Mouse (Mus musculus) kidney, postnatal 36 days (tissue): ENCODE measurements around the gene Plekhf1.
A peak's percentile ranks its signal among the peaks of the same experiment; 100 is the strongest.

Experiments used
- DNase-seq, 2 experiments: peaks; one replicate each; pipeline ENCODE4 v3.0.0; 2021 to 2022; ENCODE audit warnings: mixed read lengths in 2 of 2

Gene Plekhf1

DNA sequence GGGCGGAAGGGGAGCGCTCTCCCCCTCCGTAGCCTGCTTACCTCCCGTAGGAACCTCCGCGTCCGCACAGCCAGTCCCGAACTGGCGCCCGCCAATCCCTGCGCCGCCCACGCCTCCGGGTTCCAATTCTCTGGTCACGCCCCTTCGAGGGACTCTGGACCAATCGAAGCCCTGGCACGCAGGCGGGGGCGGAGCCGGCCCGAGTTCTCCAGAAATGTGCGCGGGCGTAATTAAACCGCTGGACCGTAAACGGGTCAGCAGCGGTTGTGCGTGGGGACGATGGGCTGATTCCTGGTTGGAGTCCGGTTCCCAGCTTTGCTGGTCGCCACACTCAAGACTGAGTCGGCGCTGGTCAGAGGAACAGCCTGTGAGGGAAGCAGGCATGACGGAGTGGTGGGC is at the start of gene Plekhf1:
Plekhf1 (minus strand) TSS at position 117 of the 399 bp plus-strand sequence.
- peak; percentile 98 for DNase-seq

DNA sequence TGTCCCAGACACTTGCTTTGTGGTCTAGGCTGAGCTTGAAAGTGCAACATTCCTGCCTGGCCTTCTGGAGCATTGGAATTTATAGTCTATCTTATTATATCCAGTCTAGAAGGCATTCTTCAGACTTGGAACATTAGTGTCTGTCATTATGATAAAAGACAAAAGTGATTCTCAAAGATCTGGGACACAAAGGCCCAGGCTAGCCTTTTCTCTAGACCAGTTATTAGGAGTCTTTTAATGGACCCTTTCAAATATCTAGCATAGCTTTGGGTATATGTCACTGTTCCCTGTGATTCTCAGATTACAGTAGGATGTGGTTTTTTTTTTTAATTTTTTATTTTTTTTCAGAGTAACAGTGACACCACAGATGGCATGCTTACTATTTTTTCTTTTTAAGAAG is 44.7 kb upstream of the Plekhf1 start:
- DNase-seq, result no peak

- no peak for DNase-seq
Measured at GRCm38 (mm10) chr7:38271859-38272258, 44.0 kb upstream of the Plekhf1 start.

DNA sequence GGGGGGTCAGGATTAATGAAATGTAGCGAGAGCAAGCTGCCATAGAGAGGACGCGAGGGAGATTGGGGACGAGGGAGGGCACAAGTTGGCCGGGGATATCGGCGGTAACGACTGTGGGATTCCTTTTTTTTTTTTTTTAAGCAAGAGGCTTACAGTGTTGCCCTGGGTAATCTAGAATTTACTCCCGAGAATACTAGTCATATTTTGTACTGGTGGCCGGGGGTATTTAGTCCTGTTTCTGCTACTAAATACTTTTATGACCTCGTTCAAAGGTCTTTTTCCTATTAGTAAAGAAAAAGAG is 43.6 kb upstream of the Plekhf1 start:
- no peak for DNase-seq

- DNase-seq, result peak; percentile 91 to 95
Measured at GRCm38 (mm10) chr7:38270703-38271510, 43.1 kb upstream of the Plekhf1 start, which contains the start of gene Pop4. Gene Pop4, minus strand, starts transcription at chr7:38271423.

- peak; percentile 62 to 79 for DNase-seq
Measured at GRCm38 (mm10) chr7:38267006-38267680, 39.3 kb upstream of the Plekhf1 start.

DNA sequence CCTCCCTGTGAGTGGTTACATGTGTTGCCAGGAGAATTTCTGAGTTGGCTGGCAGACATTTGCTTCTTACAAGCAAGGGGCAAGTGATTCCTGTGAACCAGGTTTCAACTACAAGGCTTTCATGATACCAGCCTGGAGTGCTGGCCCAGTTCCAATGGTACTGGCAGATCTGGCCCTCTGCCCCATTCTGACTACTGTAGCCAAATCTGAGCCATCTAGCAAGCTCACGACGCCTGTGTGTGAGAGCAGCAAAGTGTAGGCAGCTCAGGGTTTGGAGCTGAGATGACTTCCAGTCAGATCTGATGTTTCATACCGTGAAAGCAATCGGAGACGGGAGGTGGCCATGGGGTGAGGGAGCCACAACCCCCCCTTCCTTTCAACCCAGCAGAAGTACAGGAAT is 34.6 kb upstream of the Plekhf1 start:
- DNase-seq, result peak; percentile 13 to 33

DNA sequence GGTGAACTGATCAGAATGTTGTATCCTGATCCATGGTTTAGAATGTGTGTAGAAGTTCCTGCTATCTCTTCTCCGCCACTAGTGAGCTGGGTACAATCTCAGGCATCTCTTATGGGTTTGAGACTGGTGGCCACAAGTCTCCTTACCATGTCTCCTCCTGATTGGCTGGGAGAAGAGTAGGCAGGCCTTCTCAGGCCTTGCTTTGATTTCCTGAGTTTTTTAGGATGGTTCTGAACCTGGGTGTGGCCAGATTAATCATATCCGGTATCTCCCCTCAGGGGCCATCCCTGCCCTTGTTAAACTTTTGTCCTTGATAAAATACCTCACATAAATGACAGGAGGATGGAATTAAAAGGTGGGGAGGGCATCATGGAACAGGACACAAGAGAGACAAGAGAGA is 31.8 kb upstream of the Plekhf1 start:
- no peak for DNase-seq

- no peak for DNase-seq
Measured at GRCm38 (mm10) chr7:38253441-38253840, 25.6 kb upstream of the Plekhf1 start.

DNA sequence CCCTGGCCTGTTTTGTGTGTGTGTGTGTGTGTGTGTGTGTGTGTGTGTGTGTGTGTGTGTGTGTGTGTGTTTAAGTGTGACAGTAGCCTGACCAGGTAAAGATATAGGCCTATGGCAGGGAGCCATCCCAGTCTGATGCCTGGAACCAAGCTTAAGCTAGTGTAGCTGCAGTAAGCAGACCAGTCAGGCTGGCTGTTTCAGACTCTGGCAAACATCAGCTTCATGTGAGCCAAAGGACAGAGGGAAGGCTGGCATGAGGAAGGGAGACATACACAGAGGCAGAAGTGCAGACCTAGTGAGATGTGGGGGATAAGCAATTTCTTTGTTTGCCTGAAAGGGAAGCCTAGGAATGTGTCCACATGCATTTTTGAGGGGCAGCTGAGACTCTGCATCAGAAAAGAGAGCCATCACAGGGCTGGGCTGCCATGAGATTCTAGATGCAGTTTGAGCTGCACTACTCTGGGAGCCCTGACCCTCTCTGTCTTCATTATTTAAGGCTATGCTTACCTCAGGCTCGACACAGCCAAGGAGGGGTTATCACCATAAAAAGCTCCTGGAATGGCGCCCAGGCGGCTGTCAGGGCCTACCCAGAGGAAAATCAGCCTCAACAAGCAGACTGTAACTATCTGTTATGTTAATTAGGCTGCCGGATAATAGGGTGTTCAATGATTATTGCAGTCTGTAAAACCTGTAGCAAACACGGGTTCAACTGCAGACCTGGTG is 23.8 kb upstream of the Plekhf1 start:
- DNase-seq, result peak in 1 of 2 experiments; percentile 21

DNA sequence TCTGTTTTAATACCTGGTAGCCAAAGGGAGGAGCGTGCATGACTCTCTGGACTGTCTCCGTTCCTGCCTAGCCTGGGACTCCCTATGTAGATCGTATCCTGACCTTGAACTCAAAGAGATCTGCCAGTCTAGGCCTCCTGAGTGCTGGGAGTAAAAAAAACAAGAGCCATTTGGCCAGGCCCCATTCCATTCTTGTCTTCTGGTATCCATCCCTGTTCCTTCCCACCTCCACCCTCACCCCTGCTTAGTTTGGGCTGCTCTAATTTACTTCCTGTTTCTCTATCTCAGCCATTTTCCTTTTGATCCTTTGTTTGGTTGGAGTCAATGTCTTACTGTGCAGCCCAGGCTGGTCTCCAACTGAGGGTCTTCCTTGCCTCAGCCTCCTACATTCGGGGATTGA is 14.6 kb upstream of the Plekhf1 start:
- DNase-seq, result no peak

GRCm38 (mm10) chr7:38237140-38237539 is 9.3 kb upstream of the Plekhf1 start:
- no peak for DNase-seq

- peak; percentile 34 to 65 for DNase-seq
Measured at GRCm38 (mm10) chr7:38236400-38237105, 8.7 kb upstream of the Plekhf1 start.

DNA sequence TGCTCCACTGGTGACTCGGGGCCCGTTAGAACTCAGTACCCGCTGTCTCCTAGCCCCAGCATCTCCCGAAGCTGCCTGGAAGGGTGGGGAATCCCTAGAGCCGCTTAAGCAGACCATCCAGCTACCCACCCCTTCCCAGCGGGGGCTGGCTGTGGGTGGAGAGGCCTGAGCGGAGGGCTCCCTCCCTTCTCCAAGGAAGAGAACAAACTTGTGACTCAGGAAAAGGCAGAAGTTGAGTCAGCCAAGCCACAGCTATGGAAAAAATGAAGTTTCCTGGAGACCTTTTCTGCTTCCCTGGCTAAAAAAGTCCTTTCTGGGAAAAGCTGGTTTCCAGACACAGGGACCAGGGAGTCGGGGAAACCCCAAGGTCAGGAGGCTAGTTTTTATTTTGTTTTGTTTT is 2.5 kb upstream of the Plekhf1 start:
- DNase-seq, result peak; percentile 40 to 57

DNA sequence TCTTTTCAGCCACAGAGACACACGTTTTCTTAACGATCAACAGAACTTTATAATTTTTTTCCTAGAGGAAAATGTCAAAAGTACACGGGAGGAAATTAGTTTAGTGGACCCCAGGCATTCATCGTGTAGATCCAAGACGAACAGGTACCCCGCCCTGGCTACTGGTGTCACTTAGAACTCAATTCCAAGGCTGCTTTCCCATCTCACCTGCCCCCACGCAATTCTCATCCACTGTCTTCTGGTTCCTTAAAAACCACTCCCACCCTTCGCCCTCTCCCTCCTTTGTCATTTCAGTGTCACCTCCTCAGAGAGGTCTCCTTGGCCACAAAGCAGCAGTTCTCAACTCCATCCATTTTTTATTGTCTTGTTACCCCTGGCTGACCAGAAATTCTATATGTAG is 513 bp upstream of the Plekhf1 start:
- DNase-seq, result no peak

DNA sequence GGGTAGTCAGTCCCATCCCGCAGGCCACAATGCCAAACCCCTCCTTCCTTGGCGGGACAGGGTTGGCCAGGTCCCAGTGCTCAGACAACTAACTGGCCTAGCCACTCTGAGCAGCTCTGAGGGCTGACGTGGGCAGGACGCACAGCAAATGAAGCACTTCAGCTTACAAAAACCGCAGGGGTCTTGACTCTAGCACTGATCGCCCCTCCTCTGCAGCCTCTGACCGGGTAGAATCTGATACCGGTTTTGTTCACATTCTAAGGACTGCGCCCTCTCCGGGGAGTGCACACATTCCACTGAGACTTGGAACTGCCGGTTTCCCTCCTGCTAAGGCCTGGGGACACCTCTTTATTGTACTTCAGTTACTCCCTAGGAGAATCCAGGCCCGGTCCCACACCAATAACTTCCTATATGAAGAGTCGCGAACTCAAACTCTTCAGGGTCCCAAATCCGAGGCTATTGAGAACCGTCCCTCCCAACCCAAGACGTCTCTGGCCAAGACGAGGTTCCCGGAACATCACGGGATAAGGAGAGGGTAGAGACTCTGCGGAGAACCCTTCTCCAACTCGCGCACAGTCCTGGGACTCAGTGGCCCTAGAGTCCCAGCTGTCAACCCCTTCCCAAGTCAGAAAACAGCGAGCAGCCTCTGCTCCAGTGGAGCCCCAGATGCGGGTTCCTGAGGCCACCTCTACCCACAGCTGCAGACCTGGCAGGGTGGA is 476 bp downstream of the Plekhf1 start:
- peak; percentile 86 for DNase-seq

DNA sequence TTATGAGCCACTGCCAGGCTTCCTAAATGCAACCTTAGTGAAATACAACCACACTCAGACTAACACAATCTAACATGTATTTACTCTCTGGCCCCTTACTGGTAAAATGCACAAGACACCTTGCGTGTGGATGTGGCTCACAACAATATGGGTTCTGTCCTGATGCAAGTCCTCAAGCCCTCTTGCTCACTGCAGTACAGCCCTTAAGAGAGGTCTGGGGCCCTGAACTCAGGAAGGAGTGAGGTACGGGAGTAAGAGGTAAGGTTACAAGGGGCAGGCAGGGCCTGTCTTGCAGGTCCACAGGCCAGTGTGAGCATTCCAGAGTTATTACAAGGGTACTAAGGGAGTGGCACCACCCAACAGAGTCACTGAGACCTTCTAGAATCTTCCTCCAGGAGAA is 1.6 kb downstream of the Plekhf1 start:
- DNase-seq, result no peak

DNA sequence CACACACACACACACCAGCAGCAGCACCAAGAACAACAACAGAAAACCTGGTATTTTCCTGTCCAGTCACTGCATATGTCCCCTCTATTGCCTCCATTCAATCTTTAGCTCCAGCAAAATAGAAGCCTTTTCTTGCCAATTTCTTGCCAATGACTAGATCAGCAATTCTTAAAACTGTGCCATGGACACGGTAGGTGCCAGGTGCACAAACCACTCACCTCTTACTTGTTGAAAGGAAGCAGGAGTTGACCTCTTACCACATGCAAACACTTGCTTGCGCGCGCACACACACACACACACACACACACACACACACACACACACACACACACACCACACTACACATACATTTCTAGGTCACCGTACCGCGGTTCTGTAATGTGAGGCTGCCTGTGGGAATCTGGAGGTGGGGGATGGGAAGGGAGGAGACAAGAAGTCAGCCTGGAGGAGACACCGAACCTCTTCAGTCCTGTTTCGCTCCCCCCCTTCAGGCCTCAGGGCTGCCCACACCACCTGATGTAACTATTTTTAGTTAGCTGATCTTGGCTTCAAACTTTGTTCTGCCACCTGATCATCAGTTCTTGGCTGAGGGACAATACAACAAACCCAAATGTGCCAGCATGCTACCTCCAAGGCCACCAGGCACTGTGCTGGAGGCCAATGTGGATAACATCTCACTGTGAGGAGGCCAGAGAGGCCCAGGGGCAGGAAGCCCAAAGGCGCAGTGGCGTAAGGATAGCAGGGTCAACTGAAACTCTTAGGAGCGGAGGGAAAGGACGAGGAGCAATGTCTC is 3.0 kb downstream of the Plekhf1 start:
- DNase-seq, result peak; percentile 62 to 81

GRCm38 (mm10) chr7:38220866-38221265 is 7.0 kb downstream of the Plekhf1 start:
- peak; percentile 53 to 63 for DNase-seq

DNA sequence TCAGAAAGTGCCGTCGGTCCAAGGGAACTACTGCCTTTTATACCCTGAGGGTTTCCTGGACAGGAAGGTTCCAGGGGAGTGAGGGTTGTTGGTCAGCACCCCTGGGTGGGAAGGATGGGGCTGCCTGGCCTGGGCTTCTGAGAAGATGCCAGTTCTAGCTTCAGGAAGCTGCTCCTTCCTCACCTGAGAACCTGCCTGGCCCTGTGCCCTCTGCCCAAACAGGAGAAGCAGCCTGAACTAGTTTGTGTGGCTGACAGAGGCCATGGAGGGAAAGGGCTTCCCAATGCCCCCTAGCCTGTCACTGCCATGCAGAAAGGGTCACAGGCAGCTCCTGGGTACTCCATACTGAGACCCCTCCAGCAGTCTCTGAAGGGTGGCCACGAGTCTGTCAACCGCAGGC is 8.3 kb downstream of the Plekhf1 start:
- DNase-seq, result no peak

- DNase-seq, result no peak
Measured at GRCm38 (mm10) chr7:38218631-38219367, 9.0 kb downstream of the Plekhf1 start.
